Mouse (Mus musculus) stomach, embryonic 15.5 days (tissue): ENCODE data around the gene Swsap1. TPM values are rescaled to one million over a fixed set of nuclear protein-coding genes. Genes with fewer than 3 reads are reported as not detected.
A peak's percentile ranks its signal among the peaks of the same experiment; 100 is the strongest.

Experiments
- ATAC-seq: fragments of 200-750 bp; cut with Nextera tagmentation; 2 replicates; pipeline ENCODE4 v1.8.0; 2017; ENCODE audit warnings: low read depth, moderate number of reproducible peaks, moderate TSS enrichment; ENCODE audit not compliant: insufficient read depth, low FRiP score
- H3K27ac ChIP-seq: fragments of 300-500 bp; sonication (generic); 2 replicates; pipeline ENCODE4 v1.5.1; 2015; ENCODE audit warnings: mild to moderate bottlenecking, inconsistent platforms
- H3K27me3 ChIP-seq: fragments of 300-500 bp; sonication (generic); replicated peaks from 2 replicates; pipeline ENCODE4 v1.6.1; 2015; ENCODE audit warnings: inconsistent platforms
- H3K36me3 ChIP-seq: fragments of 300-500 bp; sonication (generic); 2 replicates; pipeline ENCODE4 v1.6.1; 2015; ENCODE audit warnings: inconsistent platforms
- H3K4me1 ChIP-seq: fragments of 300-500 bp; sonication (generic); 2 replicates; pipeline ENCODE4 v1.6.1; 2015; ENCODE audit warnings: inconsistent platforms
- H3K4me2 ChIP-seq: fragments of 300-500 bp; sonication (generic); 2 replicates; pipeline ENCODE4 v1.6.1; 2015; ENCODE audit warnings: mild to moderate bottlenecking, inconsistent platforms
- H3K4me3 ChIP-seq: fragments of 300-500 bp; sonication (generic); replicated peaks from 2 replicates; pipeline ENCODE4 v1.5.1; 2015; ENCODE audit warnings: inconsistent platforms
- H3K9ac ChIP-seq: fragments of 300-500 bp; sonication (generic); 2 replicates; pipeline ENCODE4 v1.6.1; 2015; ENCODE audit warnings: inconsistent platforms
- H3K9me3 ChIP-seq: fragments of 300-500 bp; sonication (generic); 2 replicates; pipeline ENCODE4 v1.6.1; 2016; ENCODE audit warnings: inconsistent platforms
- WGBS: fragments of 180-500 bp; shearing (Covaris S2); methylation state at CpG from one replicate; pipeline ENCODE4 v1.1.7; 2015; 5-methylcytosine and 5-hydroxymethylcytosine counted together
- polyA plus RNA-seq: library from polyadenylated mRNA; unstranded; fragments of >200 nt; fragmentation: Nextera tagmentation; extraction: Ambion mirVana; gene quantifications from 2 replicates; pipeline ENCODE4 v1.2.1, GENCODE M21; 2015

The Swsap1 gene
- polyA plus RNA-seq, 1 experiment from 2014 or later: 6.2 TPM

- Histone ChIP-seq H3K27me3 (no peaks in the 10 kb centered on the region), H3K36me3 (no peaks in the 10 kb centered on the region), H3K27ac (no peak overlapping the region), H3K4me2 (no peak overlapping the region), H3K4me1 (no peaks in the 10 kb centered on the region), H3K4me3 (no peak overlapping the region), H3K9me3 (no peaks in the 10 kb centered on the region), H3K9ac (no peak overlapping the region)
- WGBS: 77% methylated on average over 10 of the region's 10 CpGs
- no peak for ATAC-seq
Observed at GRCm38 (mm10) chr9:21976626-21977175, 21.1 kb downstream of the Swsap1 start.

- H3K4me2 ChIP-seq: no peak overlapping the region
- WGBS: 83% methylated on average over 5 of the region's 5 CpGs
- H3K4me3 ChIP-seq: no peak overlapping the region
- ATAC-seq: no peak
- H3K9me3 ChIP-seq: no peaks in the 10 kb centered on the region
- no peaks in the 10 kb centered on the region for H3K36me3 ChIP-seq
- H3K27ac ChIP-seq: no peak overlapping the region
- no peaks in the 10 kb centered on the region for H3K4me1 ChIP-seq
- no peaks in the 10 kb centered on the region for H3K27me3 ChIP-seq
- no peak overlapping the region for H3K9ac ChIP-seq
Observed at GRCm38 (mm10) chr9:21977331-21977730, 21.8 kb downstream of the Swsap1 start.

GRCm38 (mm10) chr9:21977972-21978371 lies 22.4 kb downstream of the Swsap1 start:
- no peak for ATAC-seq
- Histone ChIP-seq H3K4me3 (no peak overlapping the region), H3K27ac (no peak overlapping the region), H3K36me3 (no peaks in the 10 kb centered on the region), H3K27me3 (no peaks in the 10 kb centered on the region), H3K9me3 (no peaks in the 10 kb centered on the region), H3K4me1 (no peaks in the 10 kb centered on the region), H3K4me2 (no peak overlapping the region), H3K9ac (no peak overlapping the region)
- WGBS: 21% methylated on average over 2 of the region's 2 CpGs

- Histone ChIP-seq H3K4me2 (no peak overlapping the region), H3K4me1 (no peaks in the 10 kb centered on the region), H3K27me3 (no peaks in the 10 kb centered on the region), H3K9ac (no peak overlapping the region), H3K4me3 (no peak overlapping the region), H3K9me3 (no peaks in the 10 kb centered on the region), H3K36me3 (no peaks in the 10 kb centered on the region), H3K27ac (no peak overlapping the region)
- 85% methylated on average over 4 of the region's 4 CpGs for WGBS
- ATAC-seq: no peak
Observed at GRCm38 (mm10) chr9:21978398-21979128, 23.0 kb downstream of the Swsap1 start.

- H3K27ac ChIP-seq: no peak overlapping the region
- no peaks in the 10 kb centered on the region for H3K9me3 ChIP-seq
- no peak overlapping the region for H3K4me3 ChIP-seq
- no peak overlapping the region for H3K9ac ChIP-seq
- H3K27me3 ChIP-seq: peaks cover 26% of the 10 kb centered on the region
- H3K4me2 ChIP-seq: no peak overlapping the region
- WGBS: 35% methylated on average over 3 of the region's 3 CpGs
- no peaks in the 10 kb centered on the region for H3K36me3 ChIP-seq
- ATAC-seq: no peak
- peaks cover 13% of the 10 kb centered on the region for H3K4me1 ChIP-seq
Observed at GRCm38 (mm10) chr9:21983911-21984310, 28.4 kb downstream of the Swsap1 start.

- Histone ChIP-seq H3K9me3 (no peaks in the 10 kb centered on the region), H3K27ac (no peak overlapping the region), H3K4me2 (peak overlapping the region; percentile 90), H3K36me3 (no peaks in the 10 kb centered on the region), H3K4me3 (peak overlapping the region; percentile 49), H3K9ac (no peak overlapping the region), H3K4me1 (peaks cover 24% of the 10 kb centered on the region), H3K27me3 (peaks cover 60% of the 10 kb centered on the region)
- ATAC-seq: no peak
- 9% methylated on average over 36 of the region's 36 CpGs for WGBS
Observed at GRCm38 (mm10) chr9:21987592-21988342, 32.2 kb downstream of the Swsap1 start.

- H3K4me2 ChIP-seq: peak overlapping the region; percentile 90
- no peak overlapping the region for H3K9ac ChIP-seq
- H3K36me3 ChIP-seq: no peaks in the 10 kb centered on the region
- H3K4me1 ChIP-seq: peaks cover 24% of the 10 kb centered on the region
- WGBS: under 1% methylated on average over 32 of the region's 32 CpGs
- H3K9me3 ChIP-seq: no peaks in the 10 kb centered on the region
- peak overlapping the region; percentile 49 for H3K4me3 ChIP-seq
- H3K27ac ChIP-seq: no peak overlapping the region
- peak; percentile 61 for ATAC-seq
- peaks cover 60% of the 10 kb centered on the region for H3K27me3 ChIP-seq
Observed at GRCm38 (mm10) chr9:21988421-21989101, 33.0 kb downstream of the Swsap1 start.

GRCm38 (mm10) chr9:21989230-21990110 lies 33.9 kb downstream of the Swsap1 start, which contains the start of gene Rgl3:
Gene Rgl3, minus strand, starts transcription at chr9:21989446.
- Histone ChIP-seq H3K27me3 (peaks cover 60% of the 10 kb centered on the region), H3K4me3 (peak within 1 kb of the TSS; percentile 49), H3K4me1 (peaks cover 24% of the 10 kb centered on the region), H3K4me2 (peak within 1 kb of the TSS; percentile 90), H3K27ac (no peak within 1 kb of the TSS), H3K9me3 (no peaks in the 10 kb centered on the region), H3K36me3 (no peaks in the 10 kb centered on the region), H3K9ac (no peak within 1 kb of the TSS)
- ATAC-seq: peak; percentile 41; the same call in 1 of the 2 replicates
- 2% methylated on average over 42 of the region's 42 CpGs for WGBS

GRCm38 (mm10) chr9:21992227-21992626 lies 36.7 kb downstream of the Swsap1 start:
- ATAC-seq: no peak
- no peaks in the 10 kb centered on the region for H3K36me3 ChIP-seq
- H3K9me3 ChIP-seq: no peaks in the 10 kb centered on the region
- H3K9ac ChIP-seq: no peak overlapping the region
- H3K4me3 ChIP-seq: no peak overlapping the region
- 68% methylated on average over 4 of the region's 4 CpGs for WGBS
- peaks cover 24% of the 10 kb centered on the region for H3K4me1 ChIP-seq
- H3K27ac ChIP-seq: no peak overlapping the region
- H3K4me2 ChIP-seq: no peak overlapping the region
- peaks cover 50% of the 10 kb centered on the region for H3K27me3 ChIP-seq

- no peak for ATAC-seq
- Histone ChIP-seq H3K27ac (no peak overlapping the region), H3K4me1 (no peaks in the 10 kb centered on the region), H3K4me3 (no peak overlapping the region), H3K4me2 (no peak overlapping the region), H3K36me3 (no peaks in the 10 kb centered on the region), H3K9ac (no peak overlapping the region), H3K27me3 (peaks cover 10% of the 10 kb centered on the region), H3K9me3 (no peaks in the 10 kb centered on the region)
- 75% methylated on average over 3 of the region's 3 CpGs for WGBS
Observed at GRCm38 (mm10) chr9:21996178-21996867, 40.8 kb downstream of the Swsap1 start.
